Mouse (Mus musculus): ENCODE data around the gene Blnk. TPM values are rescaled to one million over a fixed set of nuclear protein-coding genes. Genes with fewer than 3 reads are reported as not detected.

Gene Blnk
- polyA plus RNA-seq (2012) = 0.08 TPM in 1 of 2 replicates, not detected in the other

DNA sequence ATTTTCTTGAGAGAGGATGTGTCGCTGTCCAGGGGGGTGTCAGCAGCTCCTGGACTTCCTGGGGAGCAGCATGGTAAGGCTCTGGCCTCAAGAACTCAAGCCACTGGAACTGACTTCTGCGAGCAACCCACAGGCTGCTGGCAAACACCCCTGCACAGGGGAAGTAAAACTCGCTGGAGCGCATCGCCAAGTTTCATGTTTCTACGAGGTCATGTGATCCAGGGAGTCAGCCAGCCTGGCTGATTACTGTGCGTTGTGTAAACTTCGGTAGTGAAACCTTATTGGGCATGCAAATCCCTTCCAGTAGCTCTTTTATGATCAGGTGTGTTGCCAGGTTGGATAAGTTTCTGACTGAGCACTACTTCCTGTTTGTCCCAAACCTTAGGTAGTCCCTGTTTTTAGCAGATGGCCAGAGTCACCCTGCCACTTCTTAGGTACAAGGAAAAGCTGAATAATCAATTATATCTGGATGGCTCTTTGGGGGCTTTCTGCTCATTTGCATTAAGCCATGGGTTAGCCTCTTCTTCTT lies at the start of gene Blnk:
Gene Blnk (minus strand): TSS at position 479 of the 529 bp plus-strand sequence.
- Histone ChIP-seq H3K9me3 (ENCODE audit: control insufficient read depth, low read length) (no peaks in the 10 kb centered on the region), H3K36me3 (ENCODE audit: control insufficient read depth) (no peaks in the 10 kb centered on the region)

DNA sequence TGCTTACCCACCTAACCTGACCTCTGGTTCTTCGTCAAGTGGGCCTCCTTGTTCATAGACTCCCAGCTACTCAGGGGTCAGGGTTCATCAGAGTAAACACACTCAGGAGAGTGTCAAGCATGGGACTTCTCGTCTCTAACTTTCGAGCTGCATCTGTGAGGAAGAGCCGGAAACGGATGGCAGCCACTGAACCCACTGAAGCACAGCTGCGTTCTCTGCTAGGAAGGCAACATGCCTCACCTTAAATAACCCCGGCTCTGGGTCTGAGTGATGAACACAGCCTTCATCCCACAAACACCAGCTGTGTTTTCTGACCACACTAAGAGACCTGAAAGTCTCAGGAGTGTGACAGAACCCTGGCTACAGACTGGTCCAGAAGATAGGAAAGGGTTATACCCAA lies 44.8 kb upstream of the Blnk start:
- no peak for TF ChIP-seq GATA1 (IDR thresholded peaks at IDR 0.05; ENCODE audit: low read length)
- no peak for TF ChIP-seq TAL1 (IDR thresholded peaks at IDR 0.05; ENCODE audit: low read length)
- Histone ChIP-seq H3K36me3 (ENCODE audit: control insufficient read depth) (no peaks in the 10 kb centered on the region), H3K9me3 (ENCODE audit: control insufficient read depth, low read length) (no peaks in the 10 kb centered on the region; the same call in 1 of the 2 replicates), H3K4me1 (ENCODE audit: control insufficient read depth) (no peaks in the 10 kb centered on the region), H3K4me3 (replicated peaks) (no peak overlapping the region), H3K27me3 (ENCODE audit: control insufficient read depth) (no peaks in the 10 kb centered on the region)

More for the DNA sequence above, at the start of gene Blnk:
- H3K4me1 ChIP-seq (ENCODE audit: control insufficient read depth) = peaks cover 23% of the 10 kb centered on the region
- peaks cover 28% of the 10 kb centered on the region for H3K27me3 ChIP-seq (ENCODE audit: control insufficient read depth)
- H3K4me3 ChIP-seq (replicated peaks) = no peak within 1 kb of the TSS
- TF ChIP-seq TAL1 (IDR thresholded peaks at IDR 0.05; ENCODE audit: low read length) (no peak), GATA1 (IDR thresholded peaks at IDR 0.05; ENCODE audit: low read length) (no peak)

DNA sequence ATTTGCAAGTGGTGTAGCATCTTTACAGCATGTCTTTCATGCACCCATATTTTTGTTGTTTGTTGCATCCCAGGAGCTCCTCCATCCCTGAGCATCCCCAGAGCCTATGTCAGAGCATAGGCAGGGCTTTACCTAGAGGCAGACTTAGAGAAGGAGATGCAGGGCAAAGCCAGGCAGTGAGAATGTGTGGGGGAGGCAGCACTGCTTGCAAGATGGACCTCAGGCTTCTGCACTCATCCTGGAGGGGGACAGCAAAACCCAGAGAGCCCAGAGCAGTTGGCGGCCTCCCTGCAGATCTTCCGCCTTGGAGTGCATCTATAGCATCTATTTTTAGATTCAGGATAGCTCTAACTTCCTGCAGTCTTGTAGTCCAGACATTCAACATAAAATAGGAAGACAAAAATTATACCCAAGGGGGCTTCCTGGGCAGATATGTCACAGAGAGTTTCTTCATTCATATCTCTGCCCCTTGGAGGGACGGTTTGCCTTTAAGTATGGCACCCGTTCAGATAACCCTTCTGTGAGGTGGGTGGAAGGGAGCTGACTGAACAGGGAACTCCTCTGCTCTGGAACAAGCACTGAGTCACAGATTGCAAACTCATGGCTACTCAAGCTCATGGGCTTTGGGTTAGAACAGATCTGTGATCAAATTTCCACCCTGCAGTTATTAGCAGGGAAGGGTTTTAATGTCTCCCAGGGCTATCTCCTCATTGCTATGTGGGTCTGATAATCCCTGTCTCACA lies 41.6 kb upstream of the Blnk start:
- Histone ChIP-seq H3K9me3 (ENCODE audit: control insufficient read depth, low read length) (no peaks in the 10 kb centered on the region; the same call in 1 of the 2 replicates), H3K27me3 (ENCODE audit: control insufficient read depth) (peaks cover 11% of the 10 kb centered on the region), H3K4me1 (ENCODE audit: control insufficient read depth) (no peaks in the 10 kb centered on the region), H3K4me3 (replicated peaks) (no peak overlapping the region), H3K36me3 (ENCODE audit: control insufficient read depth) (no peaks in the 10 kb centered on the region)
- TF ChIP-seq GATA1 (IDR thresholded peaks at IDR 0.05; ENCODE audit: low read length) = no peak
- TF ChIP-seq TAL1 (IDR thresholded peaks at IDR 0.05; ENCODE audit: low read length) = no peak

DNA sequence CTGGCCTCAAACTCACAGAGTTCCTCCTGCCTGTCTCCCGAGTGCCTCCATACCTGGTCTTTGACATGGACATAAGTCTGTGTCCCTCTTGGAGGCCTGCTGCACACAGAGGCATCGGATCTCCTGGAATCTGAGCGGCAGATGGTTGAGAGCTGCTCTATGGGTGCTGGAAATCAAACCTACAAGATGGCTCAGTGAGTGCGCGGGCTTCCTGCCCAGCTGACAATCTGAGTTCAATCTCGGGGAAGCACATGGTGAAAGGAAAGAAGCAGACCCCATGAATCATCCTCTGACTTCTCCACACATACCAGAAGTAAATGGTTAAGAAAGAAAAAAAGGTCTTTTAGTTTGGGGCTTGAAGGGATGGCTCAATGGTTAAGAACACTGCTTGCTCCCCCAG lies 37.5 kb upstream of the Blnk start:
- Histone ChIP-seq H3K9me3 (ENCODE audit: control insufficient read depth, low read length) (no peaks in the 10 kb centered on the region), H3K27me3 (ENCODE audit: control insufficient read depth) (peaks cover 13% of the 10 kb centered on the region), H3K36me3 (ENCODE audit: control insufficient read depth) (no peaks in the 10 kb centered on the region), H3K4me1 (ENCODE audit: control insufficient read depth) (no peaks in the 10 kb centered on the region), H3K4me3 (replicated peaks) (no peak overlapping the region)
- TF ChIP-seq TAL1 (IDR thresholded peaks at IDR 0.05; ENCODE audit: low read length) (no peak), GATA1 (IDR thresholded peaks at IDR 0.05; ENCODE audit: low read length) (no peak)

DNA sequence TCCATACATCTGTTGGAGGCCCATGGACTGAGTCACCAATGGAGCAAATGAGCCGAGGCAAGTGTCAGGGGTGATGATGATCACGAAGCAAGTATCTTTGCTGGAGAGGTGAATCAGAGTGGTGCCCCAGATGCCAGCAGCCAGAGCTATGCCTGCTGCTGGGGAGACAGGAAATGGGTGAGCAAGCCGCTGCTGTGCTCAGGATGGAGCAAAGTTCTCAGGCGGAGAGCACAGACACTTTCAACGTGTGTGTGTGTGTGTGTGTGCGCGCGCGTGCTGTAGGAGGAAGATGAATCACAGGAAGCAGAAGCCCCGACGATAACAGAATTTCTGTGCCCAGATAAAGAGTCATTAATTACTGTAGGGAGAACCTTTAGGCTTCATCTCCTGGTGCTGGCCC lies 36.7 kb upstream of the Blnk start:
- H3K4me1 ChIP-seq (ENCODE audit: control insufficient read depth) = no peaks in the 10 kb centered on the region
- no peaks in the 10 kb centered on the region for H3K36me3 ChIP-seq (ENCODE audit: control insufficient read depth)
- H3K27me3 ChIP-seq (ENCODE audit: control insufficient read depth) = peaks cover 13% of the 10 kb centered on the region
- no peak overlapping the region for H3K4me3 ChIP-seq (replicated peaks)
- TF ChIP-seq GATA1 (IDR thresholded peaks at IDR 0.05; ENCODE audit: low read length) = no peak
- no peak for TF ChIP-seq TAL1 (IDR thresholded peaks at IDR 0.05; ENCODE audit: low read length)
- H3K9me3 ChIP-seq (ENCODE audit: control insufficient read depth, low read length) = no peaks in the 10 kb centered on the region

DNA sequence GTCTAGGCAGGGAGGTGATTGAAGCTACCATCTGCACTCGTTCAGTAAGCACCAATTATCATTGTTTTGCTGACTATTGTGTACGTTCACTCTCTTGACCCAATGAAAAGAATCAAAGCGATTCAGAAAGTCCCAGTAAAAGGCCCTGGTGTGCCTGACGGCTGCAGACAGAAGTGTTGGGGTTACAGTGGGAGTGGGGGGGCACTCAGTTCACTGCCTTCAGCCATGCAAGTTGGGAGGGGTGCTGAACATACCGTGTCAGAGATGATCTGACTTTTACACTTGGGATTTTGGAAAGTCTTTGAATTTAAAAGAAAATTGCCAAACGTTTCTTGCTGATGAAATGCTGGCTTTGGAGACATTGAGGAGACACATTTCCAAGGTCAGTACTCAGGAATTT lies 35.8 kb upstream of the Blnk start:
- Histone ChIP-seq H3K4me3 (replicated peaks) (no peak overlapping the region), H3K27me3 (ENCODE audit: control insufficient read depth) (peaks cover 13% of the 10 kb centered on the region), H3K9me3 (ENCODE audit: control insufficient read depth, low read length) (no peaks in the 10 kb centered on the region), H3K36me3 (ENCODE audit: control insufficient read depth) (no peaks in the 10 kb centered on the region), H3K4me1 (ENCODE audit: control insufficient read depth) (no peaks in the 10 kb centered on the region)
- no peak for TF ChIP-seq GATA1 (IDR thresholded peaks at IDR 0.05; ENCODE audit: low read length)
- TF ChIP-seq TAL1 (IDR thresholded peaks at IDR 0.05; ENCODE audit: low read length) = no peak

DNA sequence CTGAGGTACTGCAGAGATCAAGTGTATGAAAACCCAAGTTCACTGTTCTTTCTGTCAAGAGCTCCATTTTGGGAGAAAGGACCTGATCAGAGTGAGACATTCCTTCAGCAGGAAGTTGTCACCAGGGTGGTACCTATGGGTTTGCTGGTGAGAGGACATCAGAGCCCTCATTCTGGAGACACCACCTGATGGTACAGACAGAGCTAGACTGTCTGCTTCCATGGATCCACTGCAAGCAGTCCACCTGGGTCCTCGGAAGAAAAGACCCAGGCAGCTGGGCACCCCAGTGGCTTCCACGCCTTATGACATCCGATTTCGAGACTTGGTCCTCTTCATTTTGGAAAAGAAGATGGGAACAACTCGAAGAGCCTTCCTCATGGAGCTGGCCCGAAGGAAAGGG lies 34.9 kb upstream of the Blnk start, which contains the start of gene Dntt:
Gene Dntt (plus strand): TSS at position 57 of the 400 bp plus-strand sequence.
- no peak within 1 kb of the TSS for H3K4me3 ChIP-seq (replicated peaks)
- peaks cover 13% of the 10 kb centered on the region for H3K27me3 ChIP-seq (ENCODE audit: control insufficient read depth)
- no peaks in the 10 kb centered on the region for H3K9me3 ChIP-seq (ENCODE audit: control insufficient read depth, low read length)
- H3K4me1 ChIP-seq (ENCODE audit: control insufficient read depth) = no peaks in the 10 kb centered on the region
- no peak for TF ChIP-seq GATA1 (IDR thresholded peaks at IDR 0.05; ENCODE audit: low read length)
- no peak for TF ChIP-seq TAL1 (IDR thresholded peaks at IDR 0.05; ENCODE audit: low read length)
- H3K36me3 ChIP-seq (ENCODE audit: control insufficient read depth) = no peaks in the 10 kb centered on the region

DNA sequence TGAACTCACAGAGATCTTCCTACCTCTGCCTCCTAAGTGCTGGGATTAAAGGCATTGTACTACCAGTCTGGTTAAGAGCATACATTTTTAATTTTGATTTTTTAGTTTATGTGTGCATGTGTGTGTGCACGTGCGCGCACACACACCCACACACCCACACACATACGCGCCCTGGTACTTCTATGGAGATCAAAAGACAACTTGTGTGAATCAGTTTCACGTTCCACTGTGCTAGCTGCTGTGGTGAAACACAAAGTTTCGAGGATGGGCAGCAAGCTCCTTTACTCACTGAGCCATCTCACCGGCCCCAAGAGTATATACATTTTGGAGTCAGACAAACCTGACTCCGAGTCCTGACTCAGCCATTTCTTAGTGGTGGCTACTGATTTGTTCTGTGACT lies 33.3 kb upstream of the Blnk start:
- TF ChIP-seq TAL1 (IDR thresholded peaks at IDR 0.05; ENCODE audit: low read length) (no peak), GATA1 (IDR thresholded peaks at IDR 0.05; ENCODE audit: low read length) (no peak)
- Histone ChIP-seq H3K4me1 (ENCODE audit: control insufficient read depth) (no peaks in the 10 kb centered on the region), H3K27me3 (ENCODE audit: control insufficient read depth) (peaks cover 10% of the 10 kb centered on the region), H3K36me3 (ENCODE audit: control insufficient read depth) (no peaks in the 10 kb centered on the region), H3K4me3 (replicated peaks) (no peak overlapping the region), H3K9me3 (ENCODE audit: control insufficient read depth, low read length) (no peaks in the 10 kb centered on the region)

DNA sequence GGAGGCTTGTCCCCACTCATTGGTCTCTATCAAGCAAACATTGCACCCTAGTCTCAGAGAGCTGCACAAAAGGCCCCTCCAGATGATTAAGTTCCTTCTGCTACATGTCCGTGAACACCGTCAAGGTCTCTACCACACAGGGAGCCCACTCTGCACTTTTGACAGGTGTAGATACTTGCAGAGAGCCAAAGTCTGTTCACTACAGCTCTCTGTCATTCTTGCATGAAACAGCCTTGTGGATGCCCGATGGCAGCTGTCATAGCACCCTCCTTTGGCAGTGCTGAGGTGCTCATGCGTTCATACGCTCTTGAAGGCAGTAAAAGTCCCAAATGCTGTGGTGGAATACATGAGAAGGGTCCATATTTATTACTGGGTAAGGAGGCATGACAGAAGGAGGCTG lies 32.7 kb upstream of the Blnk start:
- Histone ChIP-seq H3K4me3 (replicated peaks) (no peak overlapping the region), H3K36me3 (ENCODE audit: control insufficient read depth) (no peaks in the 10 kb centered on the region), H3K27me3 (ENCODE audit: control insufficient read depth) (peaks cover 9% of the 10 kb centered on the region), H3K4me1 (ENCODE audit: control insufficient read depth) (no peaks in the 10 kb centered on the region), H3K9me3 (ENCODE audit: control insufficient read depth, low read length) (no peaks in the 10 kb centered on the region)
- no peak for TF ChIP-seq GATA1 (IDR thresholded peaks at IDR 0.05; ENCODE audit: low read length)
